Mouse (Mus musculus) spleen, adult 2 months (tissue): Measurements from ENCODE around the gene Odf3l1.

Experiments used
- CTCF ChIP-seq: fragments of 200-500 bp; IDR thresholded peaks from 2 replicates; pipeline ENCODE4 v1.5.1; 2011; ENCODE audit warnings: mild to moderate bottlenecking, inconsistent platforms; ENCODE audit not compliant: insufficient read depth, insufficient read length, insufficient replicate concordance; ENCODE audit errors: extremely low read depth
- POLR2A ChIP-seq: fragments of 200-500 bp; IDR thresholded peaks from 2 replicates; pipeline ENCODE4 v1.6.1; 2011; ENCODE audit warnings: low read depth, low read length, inconsistent platforms

DNA sequence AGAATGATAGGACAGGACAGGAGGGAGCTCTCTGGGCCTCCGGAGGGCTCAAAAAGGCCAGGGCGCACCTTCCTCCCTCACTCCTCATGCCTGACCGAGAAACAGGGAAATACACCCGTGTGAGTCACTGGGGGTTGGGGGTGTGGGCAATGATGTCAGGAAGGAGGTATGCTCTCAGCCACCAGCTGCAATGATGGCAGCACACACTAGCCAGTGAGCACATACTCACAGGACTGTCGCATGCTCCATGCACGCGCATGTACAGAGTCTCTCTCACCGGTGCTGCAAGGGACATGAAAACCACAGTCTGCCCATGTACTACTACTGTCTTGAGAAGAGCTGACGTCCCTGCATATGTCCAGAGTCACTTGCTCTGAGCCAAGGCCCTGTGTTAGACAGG is 43.1 kb upstream of the Odf3l1 start:
- no peak for TF ChIP-seq POLR2A
- TF ChIP-seq CTCF: no peak
